Mouse (Mus musculus): Measurements from ENCODE around the gene Olfr97. TPM values are rescaled to one million over a fixed set of nuclear protein-coding genes. Genes with fewer than 3 reads are reported as not detected.
"Not testable (repeated sequence)": the region's sequence is repeated elsewhere in the genome, so short reads cannot be mapped to it uniquely, and the experiment has no call there.

Olfr97 gene
- polyA plus RNA-seq (2015; fragmentation: Nextera tagmentation; extraction: Ambion mirVana): not detected in 2 replicates

GRCm38 (mm10) chr17:37237230-37237629 is at the start of gene Olfr97:
Olfr97 (minus strand) TSS chr17:37237330.
- not testable (repeated sequence) for DNase-seq (ENCODE audit: low spot score)

- no peak for DNase-seq (ENCODE audit: low spot score)
Observed at GRCm38 (mm10) chr17:37283360-37283759, 46.2 kb upstream of the Olfr97 start, which contains the start of gene Olfr99. Olfr99 (minus strand) TSS chr17:37283460.

- DNase-seq (ENCODE audit: low spot score): no peak
Observed at GRCm38 (mm10) chr17:37280331-37280730, 43.2 kb upstream of the Olfr97 start.

GRCm38 (mm10) chr17:37276573-37276972 is 39.4 kb upstream of the Olfr97 start:
- DNase-seq (ENCODE audit: low spot score): no peak

GRCm38 (mm10) chr17:37275626-37276248 is 38.6 kb upstream of the Olfr97 start:
- no peak for DNase-seq (ENCODE audit: low spot score)

GRCm38 (mm10) chr17:37270702-37271092 is 33.6 kb upstream of the Olfr97 start:
- peak; percentile 81 for DNase-seq (ENCODE audit: low spot score)

- peak; percentile 94 for DNase-seq (ENCODE audit: low spot score)
Observed at GRCm38 (mm10) chr17:37270058-37270701, 33.0 kb upstream of the Olfr97 start, which contains the start of gene H2-M3. H2-M3 (plus strand) TSS chr17:37270220.

GRCm38 (mm10) chr17:37263626-37264025 is 26.5 kb upstream of the Olfr97 start, which contains the start of gene Olfr98:
Olfr98 (minus strand) TSS chr17:37263749.
- DNase-seq (ENCODE audit: low spot score): no peak

GRCm38 (mm10) chr17:37250544-37250943 is 13.4 kb upstream of the Olfr97 start:
- peak; percentile 6 for DNase-seq (ENCODE audit: low spot score)

GRCm38 (mm10) chr17:37249460-37249859 is 12.3 kb upstream of the Olfr97 start:
- no peak for DNase-seq (ENCODE audit: low spot score)

- peak; percentile 66 for DNase-seq (ENCODE audit: low spot score)
Observed at GRCm38 (mm10) chr17:37246715-37247114, 9.6 kb upstream of the Olfr97 start.

GRCm38 (mm10) chr17:37242198-37242597 is 5.1 kb upstream of the Olfr97 start:
- DNase-seq (ENCODE audit: low spot score): no peak

GRCm38 (mm10) chr17:37221879-37222278 is 15.3 kb downstream of the Olfr97 start:
- no peak for DNase-seq (ENCODE audit: low spot score)

- DNase-seq (ENCODE audit: low spot score): no peak
Observed at GRCm38 (mm10) chr17:37219846-37220245, 17.3 kb downstream of the Olfr97 start, which contains the start of gene Olfr96. Olfr96 (plus strand) TSS chr17:37220146.

- DNase-seq (ENCODE audit: low spot score): no peak
Observed at GRCm38 (mm10) chr17:37218486-37218885, 18.6 kb downstream of the Olfr97 start.

GRCm38 (mm10) chr17:37213018-37213417 is 24.1 kb downstream of the Olfr97 start, which contains the start of gene Olfr95:
Olfr95 (minus strand) TSS chr17:37213118.
- DNase-seq (ENCODE audit: low spot score): no peak

GRCm38 (mm10) chr17:37210884-37211768 is 26.0 kb downstream of the Olfr97 start:
- DNase-seq (ENCODE audit: low spot score): no peak

GRCm38 (mm10) chr17:37203917-37204236 is 33.3 kb downstream of the Olfr97 start:
- no peak for DNase-seq (ENCODE audit: low spot score)

- DNase-seq (ENCODE audit: low spot score): peak; percentile 71
Observed at GRCm38 (mm10) chr17:37203206-37203916, 33.8 kb downstream of the Olfr97 start.

- no peak for DNase-seq (ENCODE audit: low spot score)
Observed at GRCm38 (mm10) chr17:37200894-37201293, 36.2 kb downstream of the Olfr97 start, which contains the start of gene Olfr94. Olfr94 (minus strand) TSS chr17:37200994.
